Mouse (Mus musculus) kidney, adult 2 months (tissue): ENCODE data around the gene Igflr1.

ENCODE experiments used
- CTCF ChIP-seq: fragments of 200-500 bp; conservative IDR thresholded peaks from 2 replicates; pipeline ENCODE4 v1.5.1; 2011; ENCODE audit warnings: low read depth, mild to moderate bottlenecking, control low read depth, low read length, moderate library complexity, mixed read lengths; ENCODE audit not compliant: insufficient read depth, insufficient read length
- POLR2A ChIP-seq: fragments of 200-500 bp; IDR thresholded peaks from one replicate; pipeline ENCODE4 v1.6.1; 2011; ENCODE audit warnings: low read depth, low read length, control low read depth

- TF ChIP-seq CTCF (no peak), POLR2A (no peak)
Observed at GRCm38 (mm10) chr7:30520856-30521255, 44.4 kb upstream of the Igflr1 start.
